Mouse (Mus musculus): ENCODE results near the gene Fam19a5. TPM values are rescaled to one million over a fixed set of nuclear protein-coding genes. Genes with fewer than 3 reads are reported as not detected.

Gene Fam19a5
- polyA plus RNA-seq, 1 experiment from 2014 or later = 20.5 TPM

DNA sequence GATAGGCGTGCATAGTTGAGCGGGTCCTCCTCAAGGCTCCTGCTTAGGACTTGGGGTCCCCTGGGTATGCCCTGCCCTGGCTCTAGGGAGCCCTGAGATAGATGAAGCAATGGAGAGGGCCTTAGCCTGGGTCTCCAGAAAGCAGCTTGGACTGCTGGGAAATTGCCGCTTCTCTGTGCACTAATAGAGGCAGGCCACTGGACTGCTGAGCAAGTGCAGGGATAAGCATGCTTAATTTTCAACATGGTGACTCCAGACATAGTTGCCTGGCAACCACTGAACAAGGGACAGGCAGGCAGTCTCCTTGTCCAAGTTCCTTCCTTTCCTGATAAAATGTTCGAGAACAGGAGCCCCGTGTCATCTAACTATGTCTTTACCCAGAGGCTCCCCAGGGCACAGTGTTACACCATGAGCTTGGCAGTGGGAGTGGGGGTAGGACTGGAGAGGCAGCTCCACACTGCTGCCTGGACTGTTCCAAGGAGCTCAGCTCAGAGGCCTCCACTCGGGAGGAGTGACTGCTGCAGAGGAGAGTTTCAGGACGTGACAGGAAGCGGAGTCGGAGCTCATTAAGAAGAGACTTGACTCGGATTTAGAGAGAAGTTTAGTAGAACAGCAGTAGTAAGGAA lies 142.4 kb downstream of the Fam19a5 start:
- H3K4me2 ChIP-seq = no peak overlapping the region
- 50% methylated on average over 10 of the region's 10 CpGs for WGBS
- H3K4me1 ChIP-seq (replicated peaks) = peaks cover 32% of the 10 kb centered on the region
- H3K27ac ChIP-seq = peak overlapping the region; percentile 58
- ATAC-seq (ENCODE audit: low FRiP score) = peak; percentile 59
- H3K9ac ChIP-seq = no peak overlapping the region
- no peak overlapping the region for H3K4me3 ChIP-seq
- H3K9me3 ChIP-seq = no peaks in the 10 kb centered on the region
- no peaks in the 10 kb centered on the region; the same call in 1 of the 2 replicates for H3K36me3 ChIP-seq
- no peaks in the 10 kb centered on the region for H3K27me3 ChIP-seq

DNA sequence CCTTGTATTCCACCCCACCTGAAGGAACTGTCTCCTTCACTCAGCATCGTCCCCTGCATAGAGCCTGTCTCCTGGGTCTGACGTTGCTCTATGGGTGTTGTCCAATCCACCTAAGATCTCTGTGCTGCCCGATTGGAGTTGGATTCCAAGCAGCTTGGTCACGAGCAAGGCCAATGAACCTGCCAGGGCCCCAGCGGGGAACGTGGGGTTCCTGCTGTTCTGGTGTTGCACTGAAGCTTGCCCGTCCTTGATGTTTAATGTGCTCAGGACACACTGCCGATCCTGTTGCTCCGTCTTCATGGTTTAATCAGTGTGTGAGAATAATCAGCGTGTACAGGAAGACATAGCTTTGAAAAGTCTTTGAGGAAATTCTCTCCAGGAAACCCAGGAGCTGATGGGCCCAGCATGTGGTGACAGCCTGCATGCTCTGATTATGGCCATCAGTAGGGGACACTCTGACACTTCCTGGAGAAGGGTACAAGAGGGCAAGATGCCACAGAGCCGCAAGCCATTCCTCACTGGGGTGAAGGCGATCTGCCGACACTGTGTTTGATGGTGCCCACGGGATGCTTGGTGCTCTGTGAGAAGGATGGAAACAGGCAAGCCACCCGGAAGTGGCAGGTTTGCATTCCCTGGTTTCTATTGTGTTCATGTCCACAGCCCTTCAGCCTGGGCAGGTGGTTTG lies 147.3 kb downstream of the Fam19a5 start:
- WGBS = 78% methylated on average over 15 of the region's 15 CpGs
- Histone ChIP-seq H3K4me3 (no peak overlapping the region), H3K4me2 (no peak overlapping the region), H3K36me3 (no peaks in the 10 kb centered on the region; the same call in 1 of the 2 replicates), H3K9me3 (no peaks in the 10 kb centered on the region), H3K9ac (no peak overlapping the region), H3K4me1 (replicated peaks) (peaks cover 24% of the 10 kb centered on the region), H3K27me3 (no peaks in the 10 kb centered on the region), H3K27ac (no peak overlapping the region)
- no peak for ATAC-seq (ENCODE audit: low FRiP score)

DNA sequence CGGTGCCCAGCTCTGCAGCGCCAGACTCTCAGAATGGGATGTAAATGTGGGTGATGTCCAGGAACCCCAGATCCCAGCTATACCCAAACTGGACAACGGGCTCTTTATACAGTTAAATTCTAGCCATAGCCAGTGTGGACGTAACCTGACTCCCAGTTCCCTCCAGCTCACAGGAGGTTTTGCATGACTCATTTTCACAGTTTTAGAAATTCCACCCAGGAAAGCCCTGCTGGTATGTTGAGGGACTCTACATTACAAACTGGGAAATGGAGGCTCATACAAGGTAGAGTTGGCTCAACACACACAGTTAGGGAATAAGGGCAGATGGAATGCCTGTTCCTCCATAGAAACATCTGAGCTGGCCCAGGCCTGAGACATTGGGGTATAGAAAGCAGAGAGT lies 147.9 kb downstream of the Fam19a5 start:
- peaks cover 23% of the 10 kb centered on the region for H3K4me1 ChIP-seq (replicated peaks)
- no peak overlapping the region for H3K27ac ChIP-seq
- H3K36me3 ChIP-seq = no peaks in the 10 kb centered on the region; the same call in 1 of the 2 replicates
- no peak overlapping the region for H3K4me2 ChIP-seq
- no peak overlapping the region for H3K4me3 ChIP-seq
- WGBS = 91% methylated on average over 4 of the region's 4 CpGs
- H3K9ac ChIP-seq = no peak overlapping the region
- no peaks in the 10 kb centered on the region for H3K9me3 ChIP-seq
- ATAC-seq (ENCODE audit: low FRiP score) = no peak
- H3K27me3 ChIP-seq = no peaks in the 10 kb centered on the region

DNA sequence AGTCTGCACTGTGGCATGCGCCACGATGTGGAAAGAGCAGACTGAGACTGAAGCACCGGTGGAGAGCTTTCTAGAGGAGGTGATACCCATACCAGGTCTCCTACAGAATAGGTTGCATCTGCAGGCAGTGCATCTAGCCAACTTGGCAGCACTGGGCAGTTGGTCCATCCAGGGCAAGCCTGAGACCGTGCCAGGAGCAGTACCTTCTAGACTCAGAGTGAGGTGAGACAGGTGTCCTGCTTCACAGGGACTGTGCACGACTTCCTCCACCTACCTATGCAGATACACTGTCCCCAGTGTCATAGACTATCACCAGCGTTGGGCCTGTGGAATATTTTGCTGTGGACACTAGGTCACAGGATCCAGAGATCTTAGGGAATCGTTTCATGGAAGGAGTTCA lies 148.3 kb downstream of the Fam19a5 start:
- H3K9ac ChIP-seq = no peak overlapping the region
- no peak overlapping the region for H3K4me2 ChIP-seq
- no peaks in the 10 kb centered on the region; the same call in 1 of the 2 replicates for H3K36me3 ChIP-seq
- WGBS = 96% methylated on average over 7 of the region's 7 CpGs
- no peaks in the 10 kb centered on the region for H3K27me3 ChIP-seq
- no peak for ATAC-seq (ENCODE audit: low FRiP score)
- no peak overlapping the region for H3K27ac ChIP-seq
- H3K9me3 ChIP-seq = no peaks in the 10 kb centered on the region
- peaks cover 27% of the 10 kb centered on the region for H3K4me1 ChIP-seq (replicated peaks)
- H3K4me3 ChIP-seq = no peak overlapping the region

DNA sequence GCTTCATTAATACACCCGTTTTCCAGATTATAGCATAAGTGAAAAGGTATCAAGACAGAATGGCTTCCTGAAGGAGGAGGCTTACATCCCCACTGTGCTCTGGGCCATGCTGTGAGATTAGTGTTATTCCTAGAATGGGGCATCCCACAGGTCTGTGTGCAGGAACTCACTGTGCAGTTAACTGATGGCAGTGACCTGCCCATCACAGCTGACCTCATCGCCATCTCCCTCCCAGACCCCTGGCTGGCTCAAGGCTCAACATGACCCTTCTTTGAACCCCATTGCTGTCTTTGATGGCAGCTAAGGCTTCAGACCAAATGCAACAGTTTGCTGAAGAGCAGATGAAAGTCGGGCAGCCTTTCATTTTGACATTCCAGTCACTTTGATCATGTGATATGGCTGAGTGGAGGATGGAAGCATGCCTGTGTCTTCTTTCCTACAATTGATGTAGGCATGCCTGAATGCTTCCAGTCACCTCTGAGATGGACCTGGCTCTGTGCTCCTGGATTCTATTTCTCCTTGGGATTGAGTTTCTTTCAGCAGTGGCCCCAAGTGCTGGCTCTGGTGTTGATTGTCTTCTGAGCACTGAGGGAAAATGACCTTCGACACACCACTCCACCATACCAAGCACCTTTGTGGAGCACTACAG lies 148.9 kb downstream of the Fam19a5 start:
- 87% methylated on average over 4 of the region's 4 CpGs for WGBS

DNA sequence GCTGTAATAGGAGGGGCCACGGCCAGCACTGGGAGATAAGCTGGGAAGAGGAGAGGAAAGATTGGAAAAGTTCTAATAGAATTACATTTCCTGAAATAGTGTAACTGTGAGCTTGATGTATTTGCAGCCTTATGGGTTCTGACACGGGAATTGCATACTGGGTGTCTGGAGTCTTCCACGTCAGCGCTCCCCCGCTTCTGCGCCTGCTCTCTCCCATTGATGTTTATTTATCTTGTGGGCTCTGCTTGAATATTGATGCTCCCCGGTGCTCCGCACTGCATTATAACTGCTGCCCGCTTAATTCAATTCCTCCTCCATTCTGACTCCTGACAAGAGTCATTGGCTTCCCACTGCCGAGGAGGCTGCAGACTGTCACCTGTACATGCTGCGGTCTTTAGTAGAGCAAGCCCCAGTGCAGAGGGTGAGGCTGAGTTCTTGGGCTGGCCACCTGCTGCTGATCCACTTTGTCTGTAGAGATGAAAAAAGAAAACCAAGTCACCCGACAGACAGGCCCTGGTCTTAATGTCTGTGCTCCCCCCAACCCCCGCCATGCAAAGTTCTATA lies 153.4 kb downstream of the Fam19a5 start:
- WGBS = 47% methylated on average over 13 of the region's 13 CpGs
- peaks cover 36% of the 10 kb centered on the region for H3K4me1 ChIP-seq (replicated peaks)
- H3K27me3 ChIP-seq = no peaks in the 10 kb centered on the region
- no peak overlapping the region for H3K4me3 ChIP-seq
- peaks cover 8% of the 10 kb centered on the region for H3K36me3 ChIP-seq
- no peak overlapping the region for H3K9ac ChIP-seq
- peak overlapping the region; percentile 26; the same call in 1 of the 2 replicates for H3K4me2 ChIP-seq
- peak; percentile 61; the same call in 1 of the 2 replicates for ATAC-seq (ENCODE audit: low FRiP score)
- H3K9me3 ChIP-seq = peaks cover 11% of the 10 kb centered on the region
- peak overlapping the region; percentile 55; the same call in 1 of the 2 replicates for H3K27ac ChIP-seq

More for the DNA sequence above, 148.9 kb downstream of the Fam19a5 start:
- no peak for ATAC-seq (ENCODE audit: low FRiP score)
- Histone ChIP-seq H3K27ac (no peak overlapping the region), H3K4me1 (replicated peaks) (peaks cover 27% of the 10 kb centered on the region), H3K4me2 (no peak overlapping the region), H3K9me3 (no peaks in the 10 kb centered on the region), H3K27me3 (no peaks in the 10 kb centered on the region), H3K4me3 (no peak overlapping the region), H3K9ac (no peak overlapping the region), H3K36me3 (no peaks in the 10 kb centered on the region; the same call in 1 of the 2 replicates)

DNA sequence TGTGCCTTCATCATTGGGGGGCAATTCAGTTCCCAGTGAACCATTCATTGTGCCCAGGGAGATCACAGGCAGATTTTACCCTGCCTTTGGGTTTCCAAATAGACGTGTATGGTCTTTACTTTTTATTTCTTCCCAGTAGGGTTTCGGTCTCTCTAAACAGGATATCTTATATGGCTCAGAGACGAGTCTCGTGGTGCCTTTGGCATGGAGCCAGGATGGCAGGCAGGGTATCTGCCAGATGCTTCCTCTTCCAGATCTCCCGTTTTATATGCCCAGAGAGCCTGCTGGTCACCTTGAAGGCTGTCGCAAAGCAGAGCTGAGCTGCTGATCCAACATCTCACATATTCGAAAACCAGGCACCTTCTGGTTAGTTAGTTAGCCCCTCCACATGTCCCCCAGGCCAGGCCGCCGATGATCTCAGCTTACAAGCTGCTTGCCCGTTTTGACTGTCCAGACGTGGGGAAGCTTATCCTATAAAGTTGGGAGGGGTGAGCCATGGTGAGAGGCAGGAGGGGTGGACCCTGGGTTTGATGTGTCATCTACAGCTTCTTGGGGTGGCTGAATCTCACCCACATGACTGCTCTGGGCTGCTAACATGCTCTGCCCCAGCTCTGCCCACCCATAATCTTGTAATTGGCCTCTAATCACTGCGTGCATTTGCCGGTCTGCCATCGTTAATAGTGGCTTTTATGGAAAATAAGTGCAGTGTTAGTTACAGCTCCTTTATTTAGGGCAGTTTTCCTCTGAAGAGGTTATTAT lies 154.6 kb downstream of the Fam19a5 start:
- Histone ChIP-seq H3K9ac (0 out of 2 replicates have a peak overlapping the region, but pooled peaks have one; percentile 2), H3K27ac (peak overlapping the region; percentile 62; the same call in 1 of the 2 replicates), H3K4me2 (no peak overlapping the region), H3K4me1 (replicated peaks) (peaks cover 41% of the 10 kb centered on the region), H3K36me3 (peaks cover 8% of the 10 kb centered on the region), H3K9me3 (peaks cover 11% of the 10 kb centered on the region), H3K27me3 (no peaks in the 10 kb centered on the region), H3K4me3 (no peak overlapping the region)
- 61% methylated on average over 14 of the region's 14 CpGs for WGBS
- peak; percentile 52 for ATAC-seq (ENCODE audit: low FRiP score)

DNA sequence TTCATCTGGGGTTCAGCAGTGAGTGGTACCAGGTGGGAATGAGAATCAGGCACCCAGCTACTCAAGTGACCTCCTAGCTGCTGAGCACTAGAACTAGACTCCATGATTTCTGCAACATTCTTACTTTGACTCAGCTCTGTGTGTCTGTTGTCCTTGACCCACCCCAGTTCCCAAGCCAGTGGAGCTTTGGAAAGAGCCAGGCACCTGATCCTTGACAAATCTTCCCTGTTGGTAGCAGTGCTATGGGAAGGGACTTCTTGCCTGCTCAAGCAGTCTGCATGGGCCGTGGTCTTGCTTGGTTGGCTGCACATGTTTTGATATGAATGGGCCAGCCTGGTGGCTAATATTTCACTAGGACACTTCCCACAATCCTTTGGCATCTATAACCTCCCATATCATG lies 158.7 kb downstream of the Fam19a5 start:
- peaks cover 26% of the 10 kb centered on the region for H3K4me1 ChIP-seq (replicated peaks)
- no peak overlapping the region for H3K4me2 ChIP-seq
- peaks cover 19% of the 10 kb centered on the region for H3K36me3 ChIP-seq
- H3K4me3 ChIP-seq = no peak overlapping the region
- WGBS = 89% methylated on average over 1 of the region's 1 CpGs
- peaks cover 11% of the 10 kb centered on the region for H3K9me3 ChIP-seq
- no peak overlapping the region for H3K9ac ChIP-seq
- no peak overlapping the region for H3K27ac ChIP-seq
- H3K27me3 ChIP-seq = no peaks in the 10 kb centered on the region
- ATAC-seq (ENCODE audit: low FRiP score) = no peak

DNA sequence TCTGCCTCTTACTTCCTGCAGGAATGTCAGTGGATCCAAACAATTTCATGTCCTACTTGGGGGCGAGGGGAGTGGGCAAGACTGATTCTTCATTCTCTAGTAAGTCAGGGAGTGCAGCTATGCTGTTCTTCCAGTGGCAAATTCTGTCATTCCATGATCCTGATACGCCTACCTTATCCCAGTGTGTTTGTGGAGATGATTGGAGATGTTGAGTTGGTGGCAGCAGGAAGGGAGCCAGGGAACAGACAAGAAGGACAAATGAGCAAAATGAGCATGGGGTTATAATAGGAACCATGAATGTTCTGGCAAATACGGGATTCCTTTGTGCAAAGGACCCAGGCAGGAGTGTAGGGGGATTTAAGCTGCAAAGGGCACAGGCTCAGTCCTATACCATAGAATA lies 159.2 kb downstream of the Fam19a5 start:
- Histone ChIP-seq H3K27ac (no peak overlapping the region), H3K36me3 (peaks cover 19% of the 10 kb centered on the region), H3K9ac (no peak overlapping the region), H3K4me1 (replicated peaks) (peaks cover 22% of the 10 kb centered on the region), H3K4me2 (no peak overlapping the region), H3K9me3 (peaks cover 11% of the 10 kb centered on the region), H3K27me3 (no peaks in the 10 kb centered on the region), H3K4me3 (no peak overlapping the region)
- 94% methylated on average over 3 of the region's 3 CpGs for WGBS
- ATAC-seq (ENCODE audit: low FRiP score) = no peak

DNA sequence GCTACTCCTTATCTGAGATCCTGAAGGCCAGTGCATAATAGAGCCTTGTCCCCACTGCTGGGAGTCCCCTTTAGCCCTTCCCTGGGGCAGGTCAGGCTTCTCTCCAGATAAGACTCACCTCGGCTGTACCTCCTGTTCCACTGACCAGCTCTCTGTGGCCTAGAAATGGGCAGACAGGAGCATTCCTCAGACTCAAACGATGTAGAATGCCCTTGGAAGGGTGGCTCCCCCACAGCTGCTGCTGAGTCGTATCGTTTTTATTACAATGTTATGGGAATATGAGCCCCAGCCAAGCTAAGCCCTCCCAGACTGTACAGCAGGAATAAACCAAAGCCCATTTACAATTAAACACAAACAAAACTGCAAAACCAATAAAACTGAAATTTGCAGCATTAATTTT lies 167.7 kb downstream of the Fam19a5 start:
- H3K9ac ChIP-seq = no peak overlapping the region
- WGBS = 74% methylated on average over 4 of the region's 4 CpGs
- no peak overlapping the region for H3K4me2 ChIP-seq

DNA sequence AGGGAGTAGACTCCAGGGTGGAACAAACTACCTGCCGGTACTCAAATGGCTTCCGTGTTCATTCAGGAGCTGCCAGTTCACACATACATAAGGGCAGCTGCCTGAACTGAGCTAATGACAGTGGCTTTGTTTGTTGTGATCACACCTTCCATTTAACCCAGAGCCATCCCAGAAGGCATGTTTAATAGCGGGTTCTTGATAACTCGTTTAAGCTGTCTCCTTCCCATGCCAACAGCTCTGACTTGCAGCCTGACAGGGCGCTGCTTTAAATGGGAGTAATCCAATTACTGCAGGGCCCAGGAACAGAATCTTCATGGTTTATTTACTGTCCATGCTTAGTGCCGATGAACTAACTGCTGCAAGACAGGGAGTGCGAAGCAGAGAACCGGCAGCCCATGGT lies 168.1 kb downstream of the Fam19a5 start:
- ATAC-seq (ENCODE audit: low FRiP score) = no peak
- Histone ChIP-seq H3K4me1 (replicated peaks) (peaks cover 47% of the 10 kb centered on the region), H3K27me3 (no peaks in the 10 kb centered on the region), H3K4me3 (no peak overlapping the region), H3K4me2 (no peak overlapping the region), H3K9ac (no peak overlapping the region), H3K9me3 (no peaks in the 10 kb centered on the region), H3K27ac (peak overlapping the region; percentile 65), H3K36me3 (no peaks in the 10 kb centered on the region; the same call in 1 of the 2 replicates)
- WGBS = 73% methylated on average over 8 of the region's 8 CpGs

More for the DNA sequence above, 167.7 kb downstream of the Fam19a5 start:
- no peak for ATAC-seq (ENCODE audit: low FRiP score)
- no peaks in the 10 kb centered on the region for H3K27me3 ChIP-seq
- peak overlapping the region; percentile 65 for H3K27ac ChIP-seq
- H3K9me3 ChIP-seq = no peaks in the 10 kb centered on the region
- H3K36me3 ChIP-seq = no peaks in the 10 kb centered on the region; the same call in 1 of the 2 replicates
- no peak overlapping the region for H3K4me3 ChIP-seq
- peaks cover 42% of the 10 kb centered on the region for H3K4me1 ChIP-seq (replicated peaks)

All from hindbrain, embryonic 13.5 days (tissue).